Mouse (Mus musculus) E14TG2a.4 (cell line): Measurements from ENCODE around the gene Scgb2b18.
"Not testable (repeated sequence)": the region's sequence is repeated elsewhere in the genome, so short reads cannot be mapped to it uniquely, and the experiment has no call there.

Experiments used
- H3K27me3 ChIP-seq: 2 replicates; pipeline ENCODE4 v1.6.1; 2014; ENCODE audit warnings: low read length, control low read depth; ENCODE audit not compliant: insufficient read depth
- H3K36me3 ChIP-seq: 2 replicates; pipeline ENCODE4 v1.6.1; 2014; ENCODE audit warnings: low read length, control low read depth; ENCODE audit not compliant: insufficient read depth
- H3K4me1 ChIP-seq: replicated peaks from 2 replicates; pipeline ENCODE4 v1.6.1; 2014; ENCODE audit warnings: low read depth, low read length, control low read depth
- H3K4me3 ChIP-seq: replicated peaks from 2 replicates; pipeline ENCODE4 v1.5.1; 2014; ENCODE audit warnings: mild to moderate bottlenecking, low read length
- H3K9me3 ChIP-seq: 2 replicates; pipeline ENCODE4 v1.6.1; 2014; ENCODE audit warnings: low read length, control low read depth

The Scgb2b18 gene

DNA sequence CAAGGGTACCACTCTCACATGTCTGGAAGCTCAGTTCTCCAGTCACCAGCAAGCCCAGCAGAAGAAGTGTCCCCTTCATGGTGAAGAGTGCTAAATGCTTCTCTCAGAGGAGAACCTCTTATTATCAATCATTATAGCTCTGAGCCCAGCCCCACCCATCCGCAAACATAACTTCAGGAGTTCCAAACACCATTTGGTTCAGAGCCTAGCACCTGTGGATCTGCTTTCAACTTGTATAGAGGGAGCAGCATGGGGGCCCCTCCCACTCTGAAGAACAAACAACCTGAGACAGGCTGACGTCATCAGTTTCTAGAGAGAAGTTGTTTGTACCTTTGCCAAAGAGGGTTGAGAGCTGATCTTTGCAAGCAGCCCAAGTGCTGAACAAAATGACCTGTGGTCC is at the start of gene Scgb2b18:
Gene Scgb2b18 (minus strand): TSS at position 101 of the 400 bp plus-strand sequence.
- H3K9me3 ChIP-seq, H3K4me3 ChIP-seq, H3K4me1 ChIP-seq: not testable (repeated sequence)

DNA sequence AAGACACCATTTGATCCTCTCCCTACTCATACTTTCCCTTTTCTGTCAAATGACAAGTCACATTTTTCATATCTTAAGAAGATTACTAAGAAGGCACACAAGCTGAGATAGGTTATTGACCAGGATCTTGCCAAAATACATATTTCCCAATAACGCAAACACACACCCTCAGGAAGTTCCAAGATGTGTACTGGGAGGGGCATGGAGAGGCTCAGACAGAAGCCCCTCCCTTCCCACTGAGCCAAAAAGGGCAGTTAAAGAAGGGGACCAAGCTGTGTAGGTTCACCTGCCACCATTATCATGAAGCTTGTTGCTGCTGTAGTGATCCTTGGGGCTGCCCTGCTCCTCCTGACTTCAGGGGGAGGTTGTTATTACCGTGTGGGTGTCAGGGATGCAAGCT is 11.6 kb upstream of the Scgb2b18 start, which contains the start of gene Scgb1b18:
Gene Scgb1b18 (plus strand): TSS at position 301 of the 400 bp plus-strand sequence.
- not testable (repeated sequence) for H3K9me3 ChIP-seq, H3K27me3 ChIP-seq, H3K4me3 ChIP-seq, H3K4me1 ChIP-seq, H3K36me3 ChIP-seq

More for the DNA sequence above, at the start of gene Scgb2b18:
- not testable (repeated sequence) for H3K36me3 ChIP-seq, H3K27me3 ChIP-seq
